Mouse (Mus musculus) MN1 (cell line): ENCODE measurements around the gene Vmp1.

Experiments used
- DNase-seq: peaks from one replicate; pipeline ENCODE4 v3.0.0-alpha.2; 2016; ENCODE audit warnings: low spot score

The Vmp1 gene

DNA sequence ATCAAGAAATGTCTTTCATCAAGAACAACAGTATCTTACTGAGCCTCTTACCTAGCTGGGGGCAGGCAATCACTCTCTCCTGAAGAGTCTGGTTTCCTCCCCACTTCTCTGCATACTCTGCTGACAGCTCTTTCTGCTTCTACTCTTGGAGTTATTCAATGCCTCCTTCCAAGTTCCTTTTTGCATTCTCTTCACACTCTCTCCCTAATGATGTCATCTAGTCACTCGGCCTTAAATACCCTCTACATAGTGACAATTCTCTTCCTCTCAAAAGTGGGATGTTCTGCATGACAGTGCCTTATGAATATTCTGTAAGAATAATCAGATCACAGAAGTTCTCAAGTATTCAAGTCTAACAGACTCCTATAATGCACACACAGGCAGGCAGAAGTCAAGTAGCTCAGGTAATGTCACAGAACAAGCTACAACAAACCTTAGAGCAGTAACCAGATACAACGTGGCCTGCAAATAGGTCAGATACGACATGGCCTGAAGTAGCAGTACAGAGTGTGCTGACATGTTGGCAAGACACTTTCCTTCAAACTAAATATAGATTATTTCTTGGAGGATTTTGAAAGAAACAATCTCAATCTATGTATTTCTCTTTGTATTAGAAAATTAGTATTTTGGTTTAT lies 12.5 kb downstream of the Vmp1 start:
- DNase-seq, result no peak

GRCm38 (mm10) chr11:86668169-86668568 lies 15.5 kb downstream of the Vmp1 start:
- DNase-seq, result no peak

GRCm38 (mm10) chr11:86667553-86667952 lies 16.1 kb downstream of the Vmp1 start:
- no peak for DNase-seq

- DNase-seq, result no peak
These were observed 19.2 kb downstream of the Vmp1 start for GRCm38 (mm10) chr11:86664406-86664805.

GRCm38 (mm10) chr11:86663977-86664376 lies 19.7 kb downstream of the Vmp1 start:
- no peak for DNase-seq

DNA sequence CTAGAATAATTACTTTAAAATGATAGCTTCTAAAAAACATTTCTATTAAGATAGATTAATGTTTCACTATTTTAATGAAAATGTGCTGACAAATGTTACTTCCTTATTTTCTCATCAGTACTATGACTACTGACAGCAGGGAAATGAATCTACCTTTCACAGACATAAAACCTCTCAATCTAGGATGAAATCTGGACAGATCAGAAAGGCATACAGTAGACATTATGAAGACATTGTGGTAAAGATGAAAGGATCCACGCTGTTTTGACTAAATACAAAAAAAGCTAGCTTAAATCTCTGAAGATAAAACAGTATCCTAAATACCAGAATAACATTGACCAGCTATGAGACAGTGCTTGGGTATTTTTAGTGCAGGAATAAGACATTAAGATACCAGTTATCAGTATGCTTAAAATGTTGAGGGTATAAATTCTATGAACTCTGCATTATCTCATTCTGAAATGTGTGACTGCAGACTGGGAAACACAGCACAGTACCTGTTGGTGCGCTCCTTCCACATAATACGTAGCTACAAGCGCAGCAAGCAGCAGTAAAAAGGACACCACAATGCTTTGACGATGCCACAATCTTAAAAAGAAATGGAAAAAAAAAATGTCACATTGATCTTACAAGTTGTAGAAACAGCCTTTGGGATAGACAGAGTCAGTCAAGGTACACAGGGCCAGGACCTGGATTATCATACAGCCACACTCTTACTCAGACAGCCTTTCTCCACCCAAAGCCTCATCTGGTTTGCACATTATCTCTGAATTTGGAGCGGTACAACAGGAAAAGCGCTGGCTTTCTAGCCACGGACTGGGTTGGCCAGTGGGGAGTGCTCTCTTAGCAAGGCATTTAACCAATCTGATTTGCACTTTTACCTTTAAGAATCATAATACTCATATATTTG lies 20.4 kb downstream of the Vmp1 start:
- DNase-seq, result no peak

DNA sequence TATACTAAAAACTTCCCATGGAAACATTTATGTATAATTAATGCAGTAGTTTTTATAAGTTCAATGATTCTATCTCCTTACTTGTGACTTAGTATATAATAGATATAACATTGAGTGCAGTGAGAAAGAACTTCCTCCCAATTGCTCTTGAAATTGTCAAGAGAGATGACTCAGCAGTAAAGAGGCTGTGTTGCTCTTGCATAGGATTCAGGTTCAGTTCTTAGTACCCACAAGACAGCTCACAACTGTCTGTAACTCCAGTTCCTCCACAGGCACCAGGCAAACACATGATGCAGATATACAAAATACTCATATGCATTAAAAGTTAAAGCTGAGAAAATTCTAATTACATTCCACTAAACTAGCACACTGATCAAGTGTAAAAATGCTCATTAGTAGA lies 25.8 kb downstream of the Vmp1 start:
- DNase-seq, result no peak

DNA sequence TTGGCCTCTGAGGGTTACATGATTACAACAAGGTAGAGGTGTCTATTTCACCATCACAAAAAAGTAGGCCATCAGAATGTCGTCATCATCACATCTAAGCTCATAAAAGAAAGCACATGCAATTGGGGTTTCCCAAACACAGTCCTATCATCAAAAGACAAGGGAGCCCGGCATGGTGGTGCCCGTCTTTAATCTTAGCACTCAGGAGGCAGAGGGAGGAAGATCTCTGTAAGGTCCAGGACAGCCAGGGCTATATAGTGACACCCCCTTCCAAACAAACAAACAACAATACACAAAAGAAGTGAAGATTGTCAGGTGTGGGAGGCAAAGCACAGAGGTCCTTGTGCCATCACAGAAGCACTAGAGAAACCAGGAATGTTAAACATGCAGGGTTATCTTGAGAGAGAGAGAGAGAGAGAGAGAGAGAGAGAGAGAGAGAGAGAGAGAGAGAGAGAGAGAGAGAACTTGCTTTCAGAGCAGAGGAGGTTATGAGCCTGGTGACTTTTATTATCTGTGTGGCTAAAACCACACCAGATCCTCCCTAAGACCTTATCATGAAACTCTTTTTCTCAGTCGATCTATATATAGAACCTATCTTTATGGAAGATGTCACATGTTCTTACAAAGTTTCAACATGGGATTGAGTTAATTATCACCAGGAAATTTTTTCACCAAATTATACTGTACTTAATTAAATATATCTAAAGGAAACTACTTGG lies 26.6 kb downstream of the Vmp1 start:
- no peak for DNase-seq

DNA sequence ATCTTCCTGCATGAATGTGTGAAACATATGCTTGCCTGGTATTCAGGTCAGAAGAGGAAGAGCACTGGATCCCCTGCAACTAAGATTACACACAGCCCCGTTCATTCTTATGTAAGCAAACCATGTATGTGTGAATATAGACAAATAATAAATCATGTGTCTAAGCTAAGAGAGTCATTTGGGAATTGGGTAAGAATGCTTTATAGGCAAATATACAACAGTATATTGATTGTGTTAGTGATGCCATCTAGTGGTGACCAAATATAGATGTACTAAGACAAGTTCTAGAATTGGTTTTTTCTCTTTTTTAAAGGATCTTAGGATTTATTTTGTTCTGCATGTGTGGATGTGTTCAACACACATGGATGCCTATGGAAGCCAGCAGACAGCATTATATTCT lies 28.0 kb downstream of the Vmp1 start:
- DNase-seq, result peak; percentile 61

GRCm38 (mm10) chr11:86654096-86654495 lies 29.5 kb downstream of the Vmp1 start:
- DNase-seq, result no peak

- DNase-seq, result peak; percentile 76
These were observed 30.2 kb downstream of the Vmp1 start for GRCm38 (mm10) chr11:86653446-86653845.

DNA sequence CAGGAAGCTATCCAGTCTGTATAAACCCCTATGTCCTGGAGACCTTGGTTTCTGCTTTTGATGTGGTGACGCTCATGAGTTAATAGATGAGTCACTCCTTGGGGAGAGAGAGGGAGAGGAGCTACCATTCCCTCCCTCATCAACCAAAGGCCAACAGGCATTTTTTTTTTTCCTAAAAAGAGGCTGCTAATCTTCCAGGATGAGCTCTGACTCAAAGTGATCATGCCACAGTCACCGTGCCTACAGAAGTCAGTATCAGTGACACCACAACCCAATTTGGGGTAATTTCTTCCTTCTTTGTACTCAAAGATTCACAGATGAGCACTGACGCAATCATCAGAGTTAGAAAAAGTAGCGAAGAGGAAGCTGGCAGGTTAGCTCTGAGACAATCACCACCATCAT lies 31.1 kb downstream of the Vmp1 start:
- DNase-seq, result peak; percentile 61

GRCm38 (mm10) chr11:86650676-86651075 lies 33.0 kb downstream of the Vmp1 start:
- no peak for DNase-seq

- DNase-seq, result no peak
These were observed 34.1 kb downstream of the Vmp1 start for GRCm38 (mm10) chr11:86649542-86649941.

GRCm38 (mm10) chr11:86647706-86648447 lies 35.8 kb downstream of the Vmp1 start:
- no peak for DNase-seq

GRCm38 (mm10) chr11:86646885-86647459 lies 36.7 kb downstream of the Vmp1 start:
- no peak for DNase-seq

GRCm38 (mm10) chr11:86646136-86646834 lies 37.4 kb downstream of the Vmp1 start:
- no peak for DNase-seq

DNA sequence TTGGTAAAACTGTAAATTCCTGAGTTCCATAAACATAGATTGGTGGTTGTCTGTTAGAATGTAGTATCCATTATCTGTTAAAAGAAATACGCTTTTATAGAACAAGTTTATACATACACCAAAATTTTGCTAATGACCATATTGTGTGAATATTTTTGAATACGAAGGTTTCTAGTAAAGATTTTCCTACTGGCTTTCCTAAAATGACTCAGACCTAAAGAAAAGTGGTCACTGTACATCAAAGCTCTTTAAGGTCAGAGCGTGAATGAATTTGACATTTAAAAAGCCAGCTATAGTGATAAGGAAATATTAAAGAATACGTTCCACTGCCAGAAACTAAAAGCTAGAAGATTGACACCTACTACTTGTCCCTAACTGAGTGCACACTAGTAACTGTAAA lies 39.1 kb downstream of the Vmp1 start:
- no peak for DNase-seq

- DNase-seq, result no peak
These were observed 41.9 kb downstream of the Vmp1 start for GRCm38 (mm10) chr11:86641714-86642113.

GRCm38 (mm10) chr11:86637697-86638096 lies 45.9 kb downstream of the Vmp1 start:
- DNase-seq, result no peak

GRCm38 (mm10) chr11:86634396-86634795 lies 49.2 kb downstream of the Vmp1 start:
- DNase-seq, result no peak
